Mouse (Mus musculus) urinary bladder, adult 18-20 months (tissue): ENCODE results near the gene Wdfy2.

ENCODE experiments used
- DNase-seq, 2 experiments: peaks; one replicate each; pipeline ENCODE4 v3.0.0; 2022; ENCODE audit warnings: low spot score in 2 of 2, mixed read lengths in 2 of 2

Gene Wdfy2

GRCm38 (mm10) chr14:62844226-62844625 lies 6.7 kb downstream of the Wdfy2 start:
- DNase-seq, result no peak

- DNase-seq, result no peak
These were observed 7.7 kb downstream of the Wdfy2 start for GRCm38 (mm10) chr14:62845011-62845840.

GRCm38 (mm10) chr14:62850980-62851379 lies 13.5 kb downstream of the Wdfy2 start:
- no peak for DNase-seq

GRCm38 (mm10) chr14:62852840-62853239 lies 15.4 kb downstream of the Wdfy2 start:
- no peak for DNase-seq

- DNase-seq, result no peak
These were observed 17.8 kb downstream of the Wdfy2 start for GRCm38 (mm10) chr14:62855077-62855835.

GRCm38 (mm10) chr14:62855863-62856262 lies 18.4 kb downstream of the Wdfy2 start:
- DNase-seq, result no peak

- no peak for DNase-seq
These were observed 19.0 kb downstream of the Wdfy2 start for GRCm38 (mm10) chr14:62856490-62856889.

GRCm38 (mm10) chr14:62857879-62858278 lies 20.4 kb downstream of the Wdfy2 start:
- DNase-seq, result no peak

- DNase-seq, result no peak
These were observed 20.8 kb downstream of the Wdfy2 start for GRCm38 (mm10) chr14:62858311-62858710.

GRCm38 (mm10) chr14:62862564-62862963 lies 25.1 kb downstream of the Wdfy2 start:
- no peak for DNase-seq

- DNase-seq, result no peak
These were observed 26.8 kb downstream of the Wdfy2 start for GRCm38 (mm10) chr14:62864254-62864653.

- DNase-seq, result no peak
These were observed 27.9 kb downstream of the Wdfy2 start for GRCm38 (mm10) chr14:62865405-62865804.

GRCm38 (mm10) chr14:62867069-62867468 lies 29.6 kb downstream of the Wdfy2 start:
- DNase-seq, result no peak

GRCm38 (mm10) chr14:62867576-62867975 lies 30.1 kb downstream of the Wdfy2 start:
- no peak for DNase-seq

GRCm38 (mm10) chr14:62868254-62868653 lies 30.8 kb downstream of the Wdfy2 start:
- DNase-seq, result no peak

- DNase-seq, result no peak
These were observed 32.8 kb downstream of the Wdfy2 start for GRCm38 (mm10) chr14:62870238-62870638.

GRCm38 (mm10) chr14:62871431-62871830 lies 34.0 kb downstream of the Wdfy2 start:
- DNase-seq, result no peak

GRCm38 (mm10) chr14:62871932-62872331 lies 34.5 kb downstream of the Wdfy2 start:
- DNase-seq, result no peak

GRCm38 (mm10) chr14:62873820-62874219 lies 36.3 kb downstream of the Wdfy2 start:
- DNase-seq, result no peak

GRCm38 (mm10) chr14:62874348-62874747 lies 36.9 kb downstream of the Wdfy2 start:
- DNase-seq, result no peak

GRCm38 (mm10) chr14:62878076-62878475 lies 40.6 kb downstream of the Wdfy2 start:
- no peak for DNase-seq

- no peak for DNase-seq
These were observed 41.4 kb downstream of the Wdfy2 start for GRCm38 (mm10) chr14:62878634-62879430.
